Mouse (Mus musculus) lung, adult 2 months (tissue): ENCODE results near the gene Stim1. TPM values are rescaled to one million over a fixed set of nuclear protein-coding genes. Genes with fewer than 3 reads are reported as not detected.
A peak's percentile ranks its signal among the peaks of the same experiment; 100 is the strongest.
"Not testable (repeated sequence)": the region's sequence is repeated elsewhere in the genome, so short reads cannot be mapped to it uniquely, and the experiment has no call there.

Source experiments
- DNase-seq: peaks from one replicate; pipeline ENCODE4 v3.0.0; 2022
- H3K4me1 ChIP-seq: fragments of 200-500 bp; 2 replicates; pipeline ENCODE4 v1.6.1; 2011; ENCODE audit warnings: low read length; ENCODE audit not compliant: control insufficient read depth, insufficient read depth
- H3K4me3 ChIP-seq: fragments of 200-500 bp; replicated peaks from 2 replicates; pipeline ENCODE3; 2011; ENCODE audit warnings: low read depth, mild to moderate bottlenecking, control low read depth, low read length; ENCODE audit errors: extremely low read depth
- CTCF ChIP-seq: fragments of 200-500 bp; IDR thresholded peaks from 2 replicates; pipeline ENCODE4 v1.5.1; 2011; ENCODE audit warnings: mild to moderate bottlenecking, low read length, control low read depth; ENCODE audit not compliant: insufficient read depth
- POLR2A ChIP-seq: fragments of 200-500 bp; IDR thresholded peaks from 2 replicates; pipeline ENCODE4 v1.6.1; 2011; ENCODE audit warnings: low read depth, mild to moderate bottlenecking, control low read depth, low read length, borderline replicate concordance; ENCODE audit errors: extremely low read depth
- WGBS: fragments of 180-500 bp; shearing (Covaris S2); methylation state at CpG from one replicate; pipeline ENCODE4 v1.1.7; 2018; 5-methylcytosine and 5-hydroxymethylcytosine counted together
- polyA plus RNA-seq: library from polyadenylated mRNA; depleted of rRNA; stranded (reverse); fragments of >200 nt; gene quantifications from 2 replicates; pipeline ENCODE4 v1.2.3, GENCODE M21; 2012

Stim1 gene
- polyA plus RNA-seq, 1 experiment, result 78.7 TPM

- Histone ChIP-seq H3K4me1 (no peaks in the 10 kb centered on the region), H3K4me3 (no peak overlapping the region)
- TF ChIP-seq POLR2A (no peak), CTCF (no peak)
- DNase-seq, result no peak
Measured at GRCm38 (mm10) chr7:102407440-102407839, 139.8 kb downstream of the Stim1 start.

DNA sequence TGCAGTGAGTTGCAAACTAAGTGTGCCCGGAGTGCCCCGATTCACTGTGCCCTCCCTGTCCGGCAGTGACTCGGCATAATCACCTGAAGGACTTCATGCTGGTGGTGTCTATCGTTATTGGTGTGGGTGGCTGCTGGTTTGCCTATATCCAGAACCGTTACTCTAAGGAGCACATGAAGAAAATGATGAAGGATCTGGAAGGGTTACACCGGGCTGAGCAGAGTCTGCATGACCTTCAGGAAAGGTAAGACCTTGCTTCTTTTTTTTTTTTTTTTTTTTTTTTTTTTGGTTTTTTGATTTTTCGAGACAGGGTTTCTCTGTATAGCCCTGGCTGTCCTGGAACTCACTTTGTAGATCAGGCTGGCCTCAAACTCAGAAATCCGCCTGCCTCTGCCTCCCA, 147.7 kb downstream of the Stim1 start:
- not testable (repeated sequence) for H3K4me1 ChIP-seq, DNase-seq, H3K4me3 ChIP-seq
- 92% methylated on average over 9 of the region's 9 CpGs for WGBS

DNA sequence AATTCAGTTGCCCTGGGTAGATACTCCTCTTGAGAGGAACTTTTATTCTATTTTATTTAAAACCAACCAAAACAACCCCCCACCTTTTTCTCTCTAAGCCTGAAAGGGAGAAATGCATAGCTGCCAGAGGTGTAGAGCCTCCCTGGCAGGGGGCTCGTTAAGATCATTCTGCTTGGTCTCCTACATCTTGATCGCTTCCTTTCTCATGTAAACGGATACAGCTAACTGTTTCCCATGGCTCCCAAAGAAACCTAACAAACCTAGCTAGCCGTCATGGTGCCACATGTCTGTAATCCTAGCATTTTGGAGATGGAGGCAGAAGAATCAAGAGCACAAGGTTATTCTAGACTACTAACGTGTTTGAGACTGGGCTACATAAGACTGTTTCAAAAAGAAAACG, 148.2 kb downstream of the Stim1 start:
- DNase-seq, result no peak
- Histone ChIP-seq H3K4me3 (no peak overlapping the region), H3K4me1 (peaks cover 2% of the 10 kb centered on the region; the same call in 1 of the 2 replicates)
- 59% methylated on average over 6 of the region's 6 CpGs for WGBS
- no peak for TF ChIP-seq CTCF
- TF ChIP-seq POLR2A, result no peak

GRCm38 (mm10) chr7:102417398-102417797, 149.8 kb downstream of the Stim1 start:
- H3K4me3 ChIP-seq, result no peak overlapping the region
- TF ChIP-seq POLR2A, result no peak
- TF ChIP-seq CTCF, result peak; percentile 65
- DNase-seq, result peak; percentile 31
- H3K4me1 ChIP-seq, result peaks cover 2% of the 10 kb centered on the region; the same call in 1 of the 2 replicates
- under 1% methylated on average over 4 of the region's 4 CpGs for whole genome bisulfite sequencing

- no peak overlapping the region for H3K4me3 ChIP-seq
Measured at GRCm38 (mm10) chr7:102422036-102422435, 154.4 kb downstream of the Stim1 start.

DNA sequence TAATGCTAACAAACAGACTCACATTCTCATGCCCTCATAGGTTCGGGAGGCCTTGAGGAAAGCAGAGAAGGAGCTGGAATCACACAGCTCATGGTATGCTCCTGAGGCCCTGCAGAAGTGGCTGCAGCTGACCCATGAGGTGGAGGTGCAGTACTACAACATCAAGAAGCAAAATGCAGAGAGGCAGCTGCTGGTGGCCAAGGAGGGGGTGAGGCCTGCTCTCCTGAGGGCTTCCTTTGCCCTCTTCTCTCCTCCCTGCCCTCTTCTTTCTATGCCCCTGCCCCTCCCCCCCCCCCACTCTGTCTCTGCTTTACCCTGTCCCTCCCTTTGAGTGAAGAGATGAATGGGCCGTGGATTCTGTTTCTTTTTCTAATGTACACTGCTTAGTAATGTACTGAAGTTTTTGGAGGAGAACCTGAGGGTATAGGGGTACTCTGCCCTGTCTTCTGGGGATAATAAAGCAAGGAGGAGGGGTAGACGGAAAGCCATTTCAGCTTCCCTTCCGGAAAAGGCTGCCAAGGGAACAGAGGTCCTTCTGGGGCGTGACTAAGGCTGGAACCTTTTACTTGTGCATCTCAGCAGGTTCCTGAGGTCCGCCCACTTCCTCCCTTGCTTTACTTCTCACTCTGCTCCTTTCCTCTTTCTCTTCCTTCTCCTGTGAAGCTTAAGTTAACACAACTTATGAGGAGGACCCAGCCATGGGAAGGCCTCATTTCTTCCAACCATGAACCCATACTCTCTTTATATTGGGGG, 158.5 kb downstream of the Stim1 start:
- H3K4me3 ChIP-seq, result no peak overlapping the region
- no peak for TF ChIP-seq CTCF
- no peak for TF ChIP-seq POLR2A
- 38% methylated on average over 6 of the region's 6 CpGs for WGBS
- H3K4me1 ChIP-seq, result no peaks in the 10 kb centered on the region
- DNase-seq, result no peak

More at GRCm38 (mm10) chr7:102422036-102422435, 154.4 kb downstream of the Stim1 start:
- no peak for DNase-seq
- no peak for TF ChIP-seq CTCF
- no peak for TF ChIP-seq POLR2A
- 91% methylated on average over 2 of the region's 2 CpGs for WGBS
- peaks cover 2% of the 10 kb centered on the region; the same call in 1 of the 2 replicates for H3K4me1 ChIP-seq

GRCm38 (mm10) chr7:102434344-102434743, 166.7 kb downstream of the Stim1 start:
- H3K4me3 ChIP-seq, result no peak overlapping the region
- TF ChIP-seq CTCF (no peak), POLR2A (no peak)
- 84% methylated on average over 2 of the region's 2 CpGs for WGBS
- DNase-seq, result no peak
- no peaks in the 10 kb centered on the region for H3K4me1 ChIP-seq

DNA sequence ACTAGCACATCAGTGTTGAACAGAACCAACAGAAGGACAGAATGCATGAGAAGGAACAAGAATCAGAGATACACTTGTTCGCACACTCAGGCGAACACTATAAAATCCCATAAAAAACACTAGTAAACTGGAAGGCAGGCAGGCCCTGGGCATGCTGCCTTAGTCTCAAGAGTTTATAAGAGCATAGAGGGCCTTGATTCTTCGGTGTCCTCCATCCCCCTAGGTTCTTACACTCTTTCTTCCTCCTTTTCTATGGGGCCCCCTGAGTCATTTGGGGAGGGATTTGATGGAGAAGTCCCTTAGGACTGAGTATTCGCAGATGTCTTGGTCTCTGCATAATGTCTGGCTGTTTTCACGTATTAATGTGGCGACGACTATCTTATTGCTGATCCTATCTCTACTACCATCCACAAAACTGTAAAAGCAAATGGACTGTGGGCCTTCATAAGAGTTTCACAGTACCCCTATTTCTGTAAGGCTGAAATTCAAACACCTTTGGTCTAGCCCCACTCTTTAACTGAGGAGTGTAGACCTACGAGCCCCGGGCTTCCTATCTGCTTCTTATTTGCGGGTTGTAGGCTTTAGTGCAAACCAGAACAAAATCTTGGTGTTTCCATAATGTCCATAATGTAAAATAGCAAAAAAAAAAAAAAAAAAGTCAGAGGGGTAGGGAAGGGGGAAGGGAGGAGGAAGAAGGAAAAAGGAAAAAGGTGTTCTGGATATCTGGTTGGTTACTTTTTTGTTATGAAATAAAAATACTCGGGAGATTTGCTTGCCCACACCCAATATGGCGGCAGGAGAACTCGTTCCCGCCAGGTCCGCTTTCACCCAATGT, 173.4 kb downstream of the Stim1 start:
- H3K4me3 ChIP-seq, result peak overlapping the region; percentile 78
- no peak for DNase-seq
- H3K4me1 ChIP-seq, result no peaks in the 10 kb centered on the region
- TF ChIP-seq CTCF (no peak), POLR2A (no peak)
- 53% methylated on average over 15 of the region's 15 CpGs for WGBS

DNA sequence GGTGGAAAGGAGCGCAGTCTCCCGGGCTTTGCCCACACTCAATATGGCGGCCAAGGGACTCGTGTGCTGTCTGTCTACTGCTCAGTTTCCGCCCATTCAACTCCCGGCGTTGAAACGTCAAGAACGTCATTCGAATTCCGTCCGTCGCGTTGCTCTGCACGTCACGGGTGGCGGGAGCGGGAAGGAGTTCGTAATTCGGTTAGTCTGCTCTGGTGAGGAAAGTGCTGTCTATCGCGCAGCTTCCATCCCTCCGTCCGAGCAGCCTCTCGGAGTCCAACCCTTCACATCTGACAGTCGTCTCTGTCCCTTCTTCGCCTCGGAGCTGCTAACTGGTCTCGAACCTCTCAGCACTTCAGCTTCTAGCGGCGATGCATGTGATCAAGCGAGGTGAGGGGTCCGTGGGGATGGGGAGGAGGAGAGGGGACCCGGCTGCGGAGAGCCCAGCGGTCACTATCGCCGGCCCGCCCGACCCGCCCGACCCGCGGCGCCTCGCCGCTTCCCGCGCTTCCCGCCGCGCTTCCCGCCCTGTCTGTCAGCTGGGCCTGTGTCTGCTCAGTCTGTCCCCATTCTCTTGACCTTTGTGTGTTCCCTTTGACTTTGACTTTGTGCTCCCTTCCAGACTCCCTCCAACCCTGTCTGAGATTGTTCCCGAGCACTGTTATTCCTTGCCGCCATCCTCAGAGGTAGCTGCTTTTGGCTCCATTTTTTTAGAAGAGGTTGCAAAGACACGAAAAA, 174.2 kb downstream of the Stim1 start, which contains the start of gene Rrm1:
Gene Rrm1, plus strand, starts transcription at position 39 of the 735 bp plus-strand sequence.
- TF ChIP-seq POLR2A, result peak; percentile 69; the same call in 1 of the 2 replicates
- no peak for TF ChIP-seq CTCF
- Histone ChIP-seq H3K4me3 (peak within 1 kb of the TSS; percentile 78), H3K4me1 (no peaks in the 10 kb centered on the region)
- WGBS, result under 1% methylated on average over 56 of the region's 56 CpGs
- peak; percentile 95 for DNase-seq
